Mouse (Mus musculus): ENCODE data around the gene Khdc3.
"Not testable (repeated sequence)": the region's sequence is repeated elsewhere in the genome, so short reads cannot be mapped to it uniquely, and the experiment has no call there.

Gene Khdc3

DNA sequence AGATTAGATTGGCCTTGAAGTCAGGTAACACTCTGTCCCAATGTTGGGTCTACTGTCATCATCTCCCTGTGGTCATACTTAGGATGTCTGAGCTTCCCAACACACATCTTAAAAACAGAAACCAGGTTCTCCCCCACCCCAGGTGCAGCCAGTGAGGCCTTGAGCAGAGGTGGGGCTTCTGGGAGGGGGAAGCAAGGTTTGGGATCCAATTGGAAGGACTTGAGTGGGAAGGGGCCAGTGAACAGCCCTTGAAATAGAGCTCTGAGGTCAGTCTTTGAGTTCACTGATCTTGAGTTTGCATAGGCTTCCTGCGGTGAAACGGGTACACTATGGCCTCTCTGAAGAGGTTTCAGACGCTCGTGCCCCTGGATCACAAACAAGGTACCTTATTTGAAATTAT is 545 bp downstream of the Khdc3 start, which contains the start of gene Gm20509:
TSS of gene Gm20509 (plus strand) at position 290 of the 400 bp plus-strand sequence.
- no peak for DNase-seq (ENCODE audit: low read depth, low spot score)

GRCm38 (mm10) chr9:73103159-73103879 is 1.7 kb downstream of the Khdc3 start:
- DNase-seq (ENCODE audit: low read depth, low spot score), result no peak

DNA sequence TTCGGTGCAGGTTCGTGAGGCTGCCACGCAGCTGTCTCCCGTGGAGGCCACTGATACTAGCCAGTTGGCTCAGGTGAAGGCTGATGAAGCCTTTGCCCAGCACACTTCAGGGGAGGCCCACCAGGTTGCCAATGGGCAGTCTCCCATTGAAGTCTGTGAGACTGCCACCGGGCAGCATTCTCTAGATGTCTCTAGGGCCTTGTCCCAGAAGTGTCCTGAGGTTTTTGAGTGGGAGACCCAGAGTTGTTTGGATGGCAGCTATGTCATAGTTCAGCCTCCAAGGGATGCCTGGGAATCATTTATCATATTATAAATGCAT is 2.2 kb downstream of the Khdc3 start:
- no peak for DNase-seq (ENCODE audit: low read depth, low spot score)

DNA sequence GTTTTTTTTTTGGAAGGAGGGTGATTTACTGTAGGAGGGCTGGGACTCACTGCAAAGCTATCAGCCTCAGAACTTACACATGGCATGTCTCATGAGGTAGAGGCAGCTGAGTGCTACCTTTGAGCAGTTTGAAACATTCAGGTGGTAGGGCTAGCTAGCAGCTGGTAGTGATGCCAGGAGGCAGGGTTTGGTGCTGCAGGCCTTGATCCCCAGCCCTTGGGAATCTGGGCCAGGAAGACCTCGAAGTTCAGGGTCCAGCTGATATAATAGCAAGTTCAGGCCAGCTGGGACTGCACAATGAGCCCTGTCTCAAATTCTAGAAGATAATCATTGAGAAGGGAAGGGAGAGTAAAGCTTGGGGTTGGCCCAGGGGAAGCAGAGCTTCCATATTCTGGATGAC is 3.5 kb downstream of the Khdc3 start:
- no peak for DNase-seq (ENCODE audit: low read depth, low spot score)

DNA sequence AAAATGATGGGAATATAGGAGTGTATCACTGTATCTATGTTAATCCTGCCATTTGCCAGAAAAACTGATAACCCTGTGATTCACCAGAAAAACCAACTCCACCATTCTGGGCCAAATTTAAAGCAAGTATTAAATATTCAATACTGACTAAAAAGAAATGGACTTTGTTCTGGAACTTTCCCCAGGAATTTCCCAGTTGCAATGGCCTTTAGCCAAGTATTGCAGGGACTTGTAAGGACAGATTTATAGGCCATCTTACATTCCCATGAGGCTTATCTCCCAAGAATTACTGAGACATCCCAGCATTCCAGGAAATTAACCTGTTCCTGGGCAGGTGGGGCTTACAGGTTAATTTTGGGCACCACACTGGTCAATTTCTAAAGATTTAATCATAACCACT is 4.1 kb downstream of the Khdc3 start:
- no peak for DNase-seq (ENCODE audit: low read depth, low spot score)

- DNase-seq (ENCODE audit: low read depth, low spot score), result peak; percentile 85
Observed at GRCm38 (mm10) chr9:73112919-73113906, 11.6 kb downstream of the Khdc3 start, which contains the start of gene Rsl24d1. Gene Rsl24d1 (plus strand): TSS chr9:73113426.

DNA sequence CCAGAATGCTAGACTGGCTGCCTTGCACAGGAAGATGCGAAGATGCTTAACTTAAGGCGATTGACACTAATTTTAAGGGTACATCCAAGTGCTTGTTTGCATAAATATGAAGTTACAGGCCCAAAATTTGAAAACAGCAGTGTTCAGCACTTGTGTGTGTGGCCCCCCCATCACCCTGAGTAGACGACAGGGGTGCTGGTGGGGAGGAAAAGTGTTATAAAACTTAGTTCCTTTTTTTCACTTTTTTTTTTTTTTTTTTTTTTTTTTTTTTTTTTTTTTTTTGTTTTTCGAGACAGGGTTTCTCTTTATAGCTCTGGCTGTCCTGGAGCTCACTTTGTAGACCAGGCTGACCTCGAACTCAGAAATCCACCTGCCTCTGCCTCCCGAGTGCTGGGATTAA is 15.1 kb downstream of the Khdc3 start:
- not testable (repeated sequence) for DNase-seq (ENCODE audit: low read depth, low spot score)

GRCm38 (mm10) chr9:73118012-73118411 is 16.4 kb downstream of the Khdc3 start:
- DNase-seq (ENCODE audit: low read depth, low spot score), result no peak

- DNase-seq (ENCODE audit: low read depth, low spot score), result no peak
Observed at GRCm38 (mm10) chr9:73121735-73122134, 20.1 kb downstream of the Khdc3 start.

- DNase-seq (ENCODE audit: low read depth, low spot score), result no peak
Observed at GRCm38 (mm10) chr9:73125043-73125570, 23.5 kb downstream of the Khdc3 start.

- no peak for DNase-seq (ENCODE audit: low read depth, low spot score)
Observed at GRCm38 (mm10) chr9:73127457-73127856, 25.8 kb downstream of the Khdc3 start.

- DNase-seq (ENCODE audit: low read depth, low spot score), result no peak
Observed at GRCm38 (mm10) chr9:73129875-73130274, 28.2 kb downstream of the Khdc3 start.

DNA sequence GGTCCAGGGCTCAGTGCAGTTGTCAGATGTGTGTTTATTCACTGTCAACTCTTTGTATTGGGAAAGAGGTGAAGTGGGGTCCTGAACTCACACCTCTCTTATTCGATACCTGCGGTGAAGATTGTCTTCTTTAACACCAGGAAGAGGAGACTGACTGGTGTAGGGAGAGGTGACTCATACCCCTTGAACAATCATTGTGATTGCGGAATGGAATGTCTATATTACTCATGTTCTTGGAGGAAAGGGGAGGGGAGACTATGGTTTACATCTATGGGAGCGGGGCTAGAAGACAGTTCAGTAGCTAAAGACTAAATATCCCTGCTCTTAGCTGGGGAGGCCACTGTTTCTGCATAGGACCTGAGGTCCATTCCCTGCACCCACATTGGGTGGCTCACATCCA is 28.9 kb downstream of the Khdc3 start:
- no peak for DNase-seq (ENCODE audit: low read depth, low spot score)

- DNase-seq (ENCODE audit: low read depth, low spot score), result no peak
Observed at GRCm38 (mm10) chr9:73137341-73137886, 35.8 kb downstream of the Khdc3 start.
